Mouse (Mus musculus): ENCODE measurements around the gene Stfa3.
"Not testable (repeated sequence)": the region's sequence is repeated elsewhere in the genome, so short reads cannot be mapped to it uniquely, and the experiment has no call there.

Gene Stfa3

DNA sequence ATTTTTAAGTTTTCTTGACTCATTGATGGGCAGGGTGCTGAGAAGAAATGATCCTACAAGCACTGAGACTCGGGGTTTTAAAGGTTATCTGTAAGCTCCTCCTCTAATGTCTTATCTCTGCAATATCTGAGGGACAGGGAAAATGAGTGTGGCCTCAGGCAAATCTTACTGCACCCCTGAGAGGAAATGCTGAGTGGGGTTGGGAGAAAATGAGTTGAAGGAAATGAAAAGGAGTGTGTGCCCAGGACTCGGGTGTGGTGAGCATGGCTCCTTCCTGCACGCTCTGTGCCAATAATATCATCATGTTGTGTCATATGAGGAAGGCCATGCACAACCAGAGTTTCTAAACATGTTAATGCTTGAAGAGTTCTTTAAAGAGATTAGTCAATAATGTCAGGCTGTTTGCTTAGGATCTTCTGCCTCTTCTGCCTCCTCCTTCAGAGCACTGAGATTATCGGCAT is at the start of gene Stfa3:
Gene Stfa3 (minus strand): TSS at position 51 of the 461 bp plus-strand sequence.
- no peak for DNase-seq (ENCODE audit: low read depth, low spot score)

DNA sequence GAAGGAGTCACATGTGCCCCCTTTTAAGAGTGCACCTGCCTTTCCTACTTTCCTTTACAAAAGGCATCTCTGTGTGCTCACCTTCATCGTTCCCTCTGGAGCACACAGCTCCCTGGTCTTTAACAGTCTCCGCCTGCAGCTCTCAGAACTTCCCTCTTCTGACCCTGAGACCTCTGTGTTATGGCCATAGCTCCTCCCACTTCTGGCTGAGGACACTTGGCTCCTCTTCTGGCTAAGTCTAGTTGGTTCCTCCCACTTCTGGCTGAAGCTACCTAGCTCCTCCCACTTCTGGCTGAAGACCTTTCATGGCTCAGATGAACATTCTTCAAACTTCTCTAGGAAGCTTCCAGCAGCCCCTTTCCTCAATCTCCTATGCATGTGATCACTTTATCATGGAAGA is 47.1 kb upstream of the Stfa3 start:
- DNase-seq (ENCODE audit: low read depth, low spot score) = no peak

DNA sequence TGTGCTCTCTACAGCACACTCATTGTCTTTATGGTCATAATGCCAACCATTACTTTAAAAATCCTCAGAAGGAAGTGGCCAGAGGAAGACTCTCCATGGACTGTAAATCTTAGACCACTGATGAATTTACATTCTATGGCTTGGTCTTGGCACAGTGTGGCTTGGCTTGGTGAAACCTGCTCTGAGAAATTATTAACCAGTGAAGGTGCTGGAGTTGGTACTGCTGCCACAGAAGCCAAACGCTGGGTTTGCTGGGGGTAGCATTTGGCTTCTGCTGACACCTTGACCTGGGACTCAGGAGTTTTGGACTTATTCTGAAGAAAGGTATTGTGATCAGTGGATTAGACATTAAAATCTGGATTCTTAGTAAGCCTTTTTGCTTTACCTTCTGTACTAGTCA is 37.2 kb upstream of the Stfa3 start:
- DNase-seq (ENCODE audit: low read depth, low spot score) = no peak

DNA sequence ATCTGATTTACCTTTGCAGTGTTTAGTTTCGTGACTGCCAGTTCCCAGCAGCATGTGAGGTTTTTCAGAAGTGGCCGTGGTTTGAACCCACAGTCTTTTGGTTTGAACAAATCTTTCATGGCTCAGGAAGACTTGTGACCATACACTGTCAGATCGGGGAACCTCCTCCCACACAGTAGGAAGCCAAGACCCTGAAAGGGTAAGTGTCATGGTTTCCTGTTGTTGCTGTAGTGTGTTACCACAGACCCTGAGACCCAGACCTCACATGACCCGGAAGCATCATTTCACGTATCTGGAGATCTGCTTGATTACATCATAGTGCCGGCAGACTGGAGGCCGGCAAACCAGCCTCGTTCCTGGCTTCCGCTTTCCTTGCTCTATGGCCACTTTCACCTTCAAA is 21.7 kb upstream of the Stfa3 start:
- no peak for DNase-seq (ENCODE audit: low read depth, low spot score)

DNA sequence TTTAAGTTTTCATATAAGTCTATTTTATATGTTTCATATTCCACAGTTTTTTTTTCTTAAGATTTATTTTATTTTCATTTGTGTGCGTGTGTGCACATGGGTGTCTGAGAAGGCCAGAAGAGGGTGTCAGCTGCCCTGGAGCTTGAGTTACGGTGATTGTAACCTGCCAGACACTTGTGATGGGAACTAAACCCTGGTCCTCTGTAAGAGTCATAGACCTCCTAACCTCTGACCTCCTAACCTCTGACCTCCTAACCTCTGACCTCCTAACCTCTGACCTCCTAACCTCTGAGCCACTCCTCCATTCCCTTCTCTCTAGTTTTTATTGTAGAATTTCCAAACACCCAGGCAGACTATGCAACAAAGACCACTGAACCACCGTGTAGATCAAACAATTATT is 20.3 kb upstream of the Stfa3 start:
- no peak for DNase-seq (ENCODE audit: low read depth, low spot score)

DNA sequence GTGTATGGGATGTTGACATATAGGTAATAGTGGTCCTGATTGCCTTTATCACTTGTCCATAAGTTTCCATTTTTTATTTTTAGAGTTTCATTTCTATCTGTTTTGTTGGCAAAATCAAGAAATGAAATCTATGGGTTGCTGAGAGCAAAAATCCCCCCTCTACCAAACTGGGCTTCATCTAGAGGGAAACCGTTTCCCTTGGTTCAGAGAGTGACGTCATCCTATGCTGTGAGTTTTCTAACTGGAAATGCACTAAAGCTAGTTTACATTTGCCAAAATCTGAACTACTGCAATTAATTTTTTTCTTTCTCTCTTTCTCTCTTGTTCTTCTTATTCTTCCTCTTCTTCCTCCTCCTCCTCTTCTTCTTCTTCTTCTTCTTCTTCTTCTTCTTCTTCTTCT is 19.7 kb upstream of the Stfa3 start:
- no peak for DNase-seq (ENCODE audit: low read depth, low spot score)

DNA sequence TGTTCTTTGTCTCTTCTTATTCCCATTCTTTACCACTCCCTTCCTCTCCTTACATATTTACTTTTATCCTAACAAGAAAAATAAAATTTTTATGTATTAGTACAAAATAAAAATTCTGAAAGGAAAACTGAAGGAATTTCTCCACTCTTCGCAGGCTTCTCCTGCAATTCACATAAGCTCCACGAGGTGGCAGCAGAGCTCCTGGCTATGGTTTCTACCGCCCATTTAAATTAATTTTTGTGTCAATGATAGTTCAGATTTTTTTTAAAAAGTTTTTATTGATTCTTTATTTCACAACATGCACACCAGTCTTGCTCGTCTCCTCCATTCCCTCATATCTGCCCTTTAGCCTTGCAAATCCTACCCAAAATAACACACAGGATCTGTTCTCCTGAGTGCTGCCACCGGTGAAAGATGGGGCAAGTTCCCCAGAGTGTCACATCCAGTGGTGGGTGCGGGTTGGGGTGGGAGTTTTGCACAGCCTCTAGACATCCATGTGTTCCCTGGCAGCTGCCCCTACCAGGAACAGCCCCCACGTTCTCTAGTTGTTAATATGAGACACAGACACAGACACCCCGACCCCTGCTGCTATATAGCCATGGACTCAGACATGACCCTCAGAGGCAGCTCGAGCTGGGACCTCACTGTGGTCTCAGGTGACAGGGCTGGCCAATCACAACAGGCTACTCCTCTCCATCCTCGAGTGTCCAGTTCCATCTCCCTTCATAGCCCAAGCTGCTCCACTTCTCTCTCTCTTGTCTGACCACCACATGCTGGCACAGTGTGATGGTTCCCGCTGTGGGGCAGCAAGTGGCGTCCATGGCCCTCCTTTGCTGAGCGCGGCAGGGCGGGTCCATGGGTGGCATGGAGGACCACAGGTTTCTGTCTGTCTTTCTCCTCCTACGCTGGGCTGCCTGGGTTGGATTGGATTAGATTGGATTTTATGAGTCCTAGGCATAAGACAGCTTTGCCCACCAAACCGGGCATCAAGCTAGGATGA is 18.3 kb upstream of the Stfa3 start:
- DNase-seq (ENCODE audit: low read depth, low spot score) = peak; percentile 13

DNA sequence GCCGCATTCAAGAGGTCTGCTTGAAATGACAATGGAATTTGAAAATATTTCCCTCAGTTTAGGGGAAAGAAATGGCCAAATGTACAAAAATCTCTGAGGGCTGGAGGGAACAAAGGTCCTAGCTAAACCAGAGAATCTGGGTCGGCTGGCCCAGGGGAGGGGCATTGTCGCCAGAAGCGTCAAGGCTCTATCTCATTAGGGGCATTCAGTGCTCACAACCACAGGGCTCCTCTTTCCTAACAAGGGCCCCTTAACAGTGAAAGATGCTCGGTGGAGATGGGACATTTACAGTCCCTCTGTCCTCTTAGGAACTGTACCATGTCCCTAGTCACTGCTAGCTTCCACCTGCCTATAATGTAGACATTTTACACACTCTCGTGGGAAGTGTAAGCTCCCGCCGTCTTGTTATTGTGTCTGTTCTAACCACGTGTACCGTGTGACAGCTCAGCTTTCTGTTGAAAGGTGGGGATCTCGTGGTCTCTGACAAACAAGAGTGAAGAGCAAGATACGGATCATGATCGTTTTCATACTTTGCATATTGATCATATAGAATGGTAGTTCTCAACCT is 16.0 kb upstream of the Stfa3 start:
- DNase-seq (ENCODE audit: low read depth, low spot score) = no peak

DNA sequence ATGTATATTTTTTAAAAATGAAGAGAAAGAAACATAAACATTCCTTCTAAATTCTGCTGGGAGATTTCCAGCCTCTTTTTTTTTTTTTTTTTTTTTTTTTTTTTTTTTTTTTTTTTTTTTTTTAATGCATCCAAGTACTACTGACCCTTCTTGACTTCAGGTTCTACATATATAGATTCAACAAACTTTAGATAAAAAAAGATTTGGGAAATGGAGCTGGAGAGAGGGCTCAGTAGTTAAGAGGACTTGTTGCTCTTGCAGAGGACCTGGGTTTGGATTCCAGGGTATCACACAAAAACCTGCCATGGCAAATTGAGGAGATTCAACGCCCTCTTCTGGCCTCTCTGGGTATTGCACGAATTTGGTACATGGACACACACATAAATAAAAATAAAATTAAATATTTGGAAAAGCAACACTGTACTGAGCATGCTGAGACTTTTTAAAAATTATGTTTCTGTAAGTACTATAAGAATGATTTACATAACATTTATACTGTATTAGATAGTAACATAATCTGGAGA is 14.8 kb upstream of the Stfa3 start:
- DNase-seq (ENCODE audit: low read depth, low spot score) = peak; percentile 39

DNA sequence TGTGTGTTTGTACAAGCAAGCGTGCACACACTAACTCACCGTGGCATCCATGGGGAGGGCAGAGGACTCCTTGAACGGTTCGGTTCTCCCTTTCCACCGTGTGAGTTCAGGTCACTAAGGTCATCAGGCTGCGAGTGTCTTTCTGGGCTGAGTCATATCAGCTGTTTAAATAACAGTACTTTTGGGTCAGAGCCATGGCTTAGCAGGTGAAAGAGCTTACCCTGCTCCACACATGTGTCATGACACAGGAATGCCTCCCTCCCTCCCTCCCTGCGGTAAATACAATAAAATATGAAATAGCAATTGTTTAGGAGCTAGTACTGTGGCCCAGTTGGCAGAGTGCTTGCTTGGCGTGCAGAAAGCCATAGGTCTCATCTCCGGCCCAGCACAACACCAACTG is 14.2 kb upstream of the Stfa3 start:
- DNase-seq (ENCODE audit: low read depth, low spot score) = no peak

DNA sequence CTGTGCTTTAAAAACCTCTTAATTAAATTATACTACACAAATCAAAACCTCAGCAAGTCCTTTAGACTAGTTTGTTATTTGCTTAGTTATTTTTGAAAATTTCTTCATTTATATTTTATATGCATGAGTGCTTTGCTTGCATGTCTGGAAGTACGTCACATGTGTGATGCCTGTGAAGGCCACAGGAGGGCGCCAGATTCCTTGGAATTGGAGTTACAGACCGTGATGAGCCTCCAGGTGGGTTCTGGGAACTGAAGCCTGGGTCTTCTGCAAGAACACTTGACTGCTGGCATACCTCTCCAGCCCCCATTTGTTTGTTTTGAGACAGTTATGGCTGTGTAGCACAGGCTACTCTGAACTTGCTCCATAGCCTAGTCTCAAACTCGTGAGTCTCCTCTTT is 13.7 kb upstream of the Stfa3 start:
- no peak for DNase-seq (ENCODE audit: low read depth, low spot score)

DNA sequence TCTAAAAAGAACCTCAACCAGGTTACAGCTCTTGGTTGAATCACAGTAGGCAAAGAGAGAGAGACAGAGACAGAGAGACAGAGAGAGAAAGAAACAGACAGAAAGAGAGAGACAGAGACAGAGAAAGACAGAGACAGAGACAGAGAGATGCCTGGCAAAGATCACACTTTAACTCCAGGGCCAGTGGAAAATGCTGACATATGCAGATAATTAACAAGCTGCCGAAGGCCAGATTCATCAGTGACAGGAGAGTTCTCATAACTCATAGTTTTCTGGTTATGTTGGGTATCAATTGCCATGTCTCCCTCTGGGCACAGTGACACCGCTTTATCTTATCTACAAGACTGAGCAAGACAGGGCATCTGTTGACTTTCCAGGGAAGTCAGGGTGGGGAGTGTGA is 12.7 kb upstream of the Stfa3 start:
- no peak for DNase-seq (ENCODE audit: low read depth, low spot score)

DNA sequence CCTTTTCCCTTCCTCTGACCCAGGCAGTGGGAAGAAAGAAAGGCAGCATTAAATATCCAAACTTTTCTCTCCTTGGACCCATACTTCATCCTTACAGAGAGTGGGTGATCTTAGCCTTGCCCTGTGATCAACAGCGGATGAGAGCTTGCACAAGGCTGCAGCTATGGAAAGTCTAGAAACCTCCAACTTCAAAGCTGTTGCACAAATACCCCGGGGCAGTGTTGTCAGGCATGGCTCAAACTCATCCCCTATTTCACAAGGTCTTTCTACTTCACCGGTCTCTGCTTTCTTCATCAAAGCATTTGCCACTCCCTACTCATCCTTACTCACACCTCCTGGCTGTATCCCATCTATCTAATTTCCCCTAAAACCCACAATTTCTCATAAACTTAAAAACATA is 10.2 kb upstream of the Stfa3 start:
- no peak for DNase-seq (ENCODE audit: low read depth, low spot score)

DNA sequence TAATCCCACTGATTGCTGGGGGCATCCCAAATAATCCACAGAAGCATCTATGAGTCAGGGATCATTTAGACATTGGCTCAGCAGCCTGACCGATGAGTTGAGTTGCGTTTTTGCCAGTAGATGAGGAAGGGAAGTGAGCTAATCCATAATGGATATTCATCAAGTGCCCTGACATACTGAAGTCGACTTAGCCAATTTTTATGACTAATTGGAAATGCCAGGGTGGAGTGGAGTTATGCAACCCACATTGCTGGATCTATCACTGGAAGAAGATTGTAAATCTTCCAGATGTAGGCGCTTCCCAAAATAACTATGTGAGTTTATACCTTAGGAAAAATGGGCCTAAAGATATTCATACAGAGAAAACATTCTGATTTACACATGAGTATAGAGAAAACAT is 8.9 kb upstream of the Stfa3 start:
- DNase-seq (ENCODE audit: low read depth, low spot score) = no peak

DNA sequence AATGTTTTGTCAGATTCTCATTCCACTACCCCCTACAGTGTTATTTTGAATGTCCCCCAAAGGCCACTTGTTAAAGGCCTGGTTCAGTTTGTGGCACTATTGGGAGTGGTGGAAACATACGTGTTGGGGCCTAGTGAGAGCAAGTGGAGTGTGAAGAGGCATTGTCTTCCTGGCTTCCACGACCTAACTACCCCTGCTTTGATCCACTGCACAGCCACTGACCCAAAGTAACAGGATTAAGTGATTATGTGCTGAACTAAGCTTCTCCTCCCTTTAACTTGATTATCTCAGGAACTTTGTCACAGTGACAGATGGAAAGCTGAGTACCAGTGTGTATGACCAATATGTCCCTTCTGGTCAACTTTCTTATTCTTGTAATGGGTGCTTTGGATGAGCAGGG is 5.2 kb upstream of the Stfa3 start:
- no peak for DNase-seq (ENCODE audit: low read depth, low spot score)

DNA sequence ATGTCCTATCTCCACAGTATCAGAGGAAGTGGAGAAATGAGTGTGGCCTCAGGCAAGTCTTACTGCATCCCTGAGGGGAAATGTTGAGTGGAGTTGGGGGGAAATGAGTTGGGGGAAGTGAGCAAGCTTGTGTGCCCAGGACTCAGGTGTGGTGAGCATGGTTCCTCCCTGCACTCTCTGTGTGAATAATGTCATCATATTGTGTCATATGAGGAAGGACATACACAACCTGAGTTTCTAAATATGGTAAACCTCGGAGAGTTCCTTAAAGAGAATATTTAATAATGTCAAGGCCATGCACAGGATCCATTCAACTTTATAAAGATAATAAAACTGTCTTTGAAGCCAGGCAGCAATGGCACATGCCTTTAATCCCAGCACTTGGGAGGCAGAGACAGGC is 34.2 kb downstream of the Stfa3 start:
- DNase-seq (ENCODE audit: low read depth, low spot score) = not testable (repeated sequence)

DNA sequence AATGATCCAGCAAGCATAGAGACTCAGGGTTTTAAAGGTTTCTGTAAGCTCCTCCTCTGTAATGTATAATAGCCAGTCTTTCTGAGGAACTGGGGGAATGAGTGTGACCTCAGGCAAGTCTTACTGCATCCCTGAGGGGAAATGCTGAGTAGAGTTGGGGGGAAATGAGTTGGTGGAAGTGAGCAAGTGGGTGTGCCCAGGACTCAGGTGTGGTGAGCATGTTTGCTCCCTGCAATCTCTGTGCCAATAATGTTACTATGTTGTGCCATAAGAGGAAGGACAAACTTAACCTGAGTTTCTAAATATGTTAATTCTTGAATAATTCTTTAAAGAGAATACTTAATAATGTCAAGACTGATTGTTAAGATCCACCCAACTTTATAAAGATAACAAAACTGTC is 46.8 kb downstream of the Stfa3 start, which contains the start of gene Stfa2:
Gene Stfa2 (minus strand): TSS at position 101 of the 400 bp plus-strand sequence.
- no peak for DNase-seq (ENCODE audit: low read depth, low spot score)
